Mouse (Mus musculus): ENCODE measurements around the gene Igsf8.

Gene Igsf8

GRCm38 (mm10) chr1:172347382-172347781 is 85.9 kb downstream of the Igsf8 start:
- no peak for DNase-seq (ENCODE audit: low read depth, low spot score)

GRCm38 (mm10) chr1:172349504-172349903 is 88.1 kb downstream of the Igsf8 start:
- DNase-seq (ENCODE audit: low read depth, low spot score) = no peak

GRCm38 (mm10) chr1:172349916-172350812 is 88.7 kb downstream of the Igsf8 start:
- DNase-seq (ENCODE audit: low read depth, low spot score) = peak; percentile 85

GRCm38 (mm10) chr1:172352001-172352400 is 90.6 kb downstream of the Igsf8 start:
- DNase-seq (ENCODE audit: low read depth, low spot score) = no peak

- DNase-seq (ENCODE audit: low read depth, low spot score) = no peak
Measured at GRCm38 (mm10) chr1:172352453-172352852, 91.0 kb downstream of the Igsf8 start.

- DNase-seq (ENCODE audit: low read depth, low spot score) = no peak
Measured at GRCm38 (mm10) chr1:172355336-172355735, 93.9 kb downstream of the Igsf8 start.

- peak; percentile 59 for DNase-seq (ENCODE audit: low read depth, low spot score)
Measured at GRCm38 (mm10) chr1:172357550-172357949, 96.1 kb downstream of the Igsf8 start.

GRCm38 (mm10) chr1:172358341-172358740 is 96.9 kb downstream of the Igsf8 start:
- DNase-seq (ENCODE audit: low read depth, low spot score) = no peak

GRCm38 (mm10) chr1:172364684-172365083 is 103.2 kb downstream of the Igsf8 start:
- DNase-seq (ENCODE audit: low read depth, low spot score) = peak; percentile 66

- peak; percentile 69 for DNase-seq (ENCODE audit: low read depth, low spot score)
Measured at GRCm38 (mm10) chr1:172368768-172369418, 107.5 kb downstream of the Igsf8 start.

Measured in mesoderm, embryonic 11.5 days (tissue).